Mouse (Mus musculus): Measurements from ENCODE around the gene H2-M10.2. TPM values are rescaled to one million over a fixed set of nuclear protein-coding genes. Genes with fewer than 3 reads are reported as not detected.

Gene H2-M10.2
- total RNA-seq (2021) = not detected
- long read RNA-seq, experiment 1 = 0 reads
- long read RNA-seq, experiment 2 = 0 reads

- DNase-seq = no peak
Observed at GRCm38 (mm10) chr17:36286390-36286789, at the start of gene H2-M10.2. TSS of gene H2-M10.2 (minus strand) at chr17:36286490.

DNA sequence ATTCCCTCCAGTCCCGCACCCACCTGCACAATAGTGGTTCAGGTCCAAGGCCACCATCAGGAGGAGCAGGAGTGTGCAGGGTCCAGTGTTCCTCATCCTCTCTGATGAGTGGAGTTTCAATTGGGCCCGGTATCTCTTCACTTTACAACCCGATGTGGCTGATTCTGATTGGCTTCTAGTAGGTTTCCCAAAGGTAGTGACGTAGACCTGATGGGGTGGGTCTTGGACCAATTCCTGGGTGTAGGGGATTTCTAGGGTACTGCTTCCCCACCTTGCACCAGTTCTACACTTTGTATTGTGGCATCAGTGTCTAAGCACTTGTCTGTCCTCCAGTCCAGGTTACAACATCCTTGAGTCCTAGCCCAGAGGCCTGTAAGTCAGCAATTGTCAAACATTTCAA lies 39.8 kb upstream of the H2-M10.2 start, which contains the start of gene H2-M10.1:
TSS of gene H2-M10.1 (minus strand) at position 101 of the 400 bp plus-strand sequence.
- DNase-seq = no peak

- no peak for DNase-seq
Observed at GRCm38 (mm10) chr17:36315689-36316253, 29.5 kb upstream of the H2-M10.2 start.

- DNase-seq = peak; percentile 8
Observed at GRCm38 (mm10) chr17:36315041-36315688, 28.9 kb upstream of the H2-M10.2 start.

GRCm38 (mm10) chr17:36314511-36314910 lies 28.2 kb upstream of the H2-M10.2 start:
- no peak for DNase-seq

DNA sequence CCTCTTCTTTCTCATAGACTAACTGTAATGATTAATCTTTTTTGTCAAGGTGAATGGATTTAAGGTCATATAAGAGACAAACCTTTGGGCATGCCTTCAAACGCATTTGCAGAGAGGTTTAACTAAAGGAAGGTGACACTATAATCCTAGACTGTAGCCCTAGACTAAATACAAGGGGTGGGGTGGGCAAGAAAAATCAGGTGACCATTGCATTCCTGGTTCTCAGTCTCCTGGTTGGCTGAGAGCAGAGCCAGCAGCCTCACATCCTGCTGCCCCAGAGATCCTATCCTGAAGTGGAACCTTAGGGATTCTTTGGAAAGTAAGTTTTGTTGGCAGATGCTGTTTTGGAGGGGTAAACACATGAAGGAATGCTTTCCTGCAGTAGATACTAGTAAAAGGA lies 23.0 kb upstream of the H2-M10.2 start:
- DNase-seq = no peak

- peak; percentile 61 for DNase-seq
Observed at GRCm38 (mm10) chr17:36308855-36309254, 22.6 kb upstream of the H2-M10.2 start.

DNA sequence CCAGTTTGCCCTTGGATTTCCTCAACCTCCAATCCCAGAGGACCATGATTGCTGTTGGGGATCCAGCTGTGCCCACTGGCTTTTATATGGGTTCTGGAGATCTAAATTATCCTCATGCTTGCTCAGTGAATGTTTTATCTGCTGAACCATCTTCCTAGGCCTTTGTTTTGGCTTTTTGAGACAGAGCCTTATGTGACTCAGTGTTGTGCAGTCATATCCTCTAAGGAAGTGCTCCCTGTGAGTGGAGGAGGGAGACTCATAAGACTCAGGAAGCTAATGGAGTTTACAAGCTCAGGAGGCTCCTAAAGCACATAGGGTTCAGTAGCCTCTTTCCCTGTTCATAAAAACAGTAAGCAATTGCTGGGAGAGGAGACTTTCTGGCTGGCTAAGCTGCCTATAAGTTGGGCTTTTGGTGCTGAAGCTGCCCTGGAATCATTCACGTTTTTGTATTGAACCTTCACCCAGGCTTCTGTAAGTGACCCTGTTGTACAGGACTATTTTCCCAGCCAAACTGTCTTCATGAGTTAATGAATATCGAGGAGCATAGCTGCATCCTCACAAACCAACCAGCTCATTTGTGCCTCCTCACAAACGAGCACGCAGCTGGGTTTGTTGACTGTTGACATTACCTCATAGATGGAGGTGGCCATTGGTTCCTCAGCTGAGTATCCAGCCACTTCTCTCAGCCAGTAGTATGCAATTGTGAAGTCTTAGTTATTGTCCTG lies 4.6 kb downstream of the H2-M10.2 start:
- DNase-seq = no peak

GRCm38 (mm10) chr17:36274776-36275175 lies 11.5 kb downstream of the H2-M10.2 start:
- no peak for DNase-seq

DNA sequence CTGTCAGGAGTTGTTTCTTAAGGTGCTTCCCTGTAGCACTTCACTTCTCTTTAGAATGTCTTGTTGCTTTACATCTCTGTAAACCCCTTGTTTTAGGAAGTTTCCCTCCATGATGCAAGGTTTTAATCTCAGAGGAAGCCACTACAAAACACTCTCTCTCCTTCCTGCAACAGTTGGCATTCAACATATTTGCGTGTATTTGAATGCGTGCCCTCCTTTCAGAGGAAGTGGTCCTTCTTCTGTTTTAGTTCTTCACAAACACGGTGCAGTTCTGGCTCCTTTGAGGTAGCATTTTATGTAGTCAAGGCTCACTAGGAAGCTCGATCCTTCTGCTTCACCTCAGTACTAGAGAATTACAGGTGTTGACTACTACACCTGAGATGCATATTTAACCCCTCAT lies 12.5 kb downstream of the H2-M10.2 start:
- DNase-seq = no peak

DNA sequence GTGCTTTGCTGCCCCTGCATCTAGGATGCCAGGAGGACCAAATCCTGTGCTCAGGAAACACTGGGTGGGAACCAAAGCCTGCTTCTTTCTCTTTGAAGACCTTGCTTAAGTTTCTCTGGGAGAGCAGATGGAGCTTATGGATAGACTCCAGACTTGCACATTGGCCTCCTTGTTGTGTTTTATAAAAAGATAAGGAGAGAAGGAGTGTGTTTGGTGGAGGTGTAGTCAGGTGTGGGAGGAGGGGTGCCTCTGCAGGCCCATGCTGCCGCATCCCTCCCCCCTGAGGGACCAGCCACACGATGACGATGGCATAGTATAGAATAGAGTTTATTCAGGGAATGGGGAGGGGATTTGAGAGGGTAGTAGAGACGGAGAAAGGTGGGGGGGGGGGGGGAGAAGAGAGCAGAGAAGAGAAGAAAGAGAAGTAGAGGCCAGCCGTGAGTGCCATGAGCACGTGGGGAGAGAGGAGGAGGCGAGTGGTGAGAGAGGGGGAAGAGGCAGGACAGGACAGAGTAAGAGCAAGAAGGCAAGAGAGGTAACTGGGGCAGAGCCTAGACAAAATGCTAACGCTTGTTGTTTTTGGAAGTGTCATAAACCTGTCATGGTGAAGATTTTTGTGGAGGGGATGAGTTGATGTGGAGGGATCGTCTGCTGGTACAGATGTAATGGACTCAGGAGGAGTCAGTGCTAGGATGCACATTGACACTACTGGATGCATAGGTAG lies 13.5 kb downstream of the H2-M10.2 start:
- DNase-seq = no peak

- DNase-seq = no peak
Observed at GRCm38 (mm10) chr17:36271586-36272256, 14.6 kb downstream of the H2-M10.2 start, which contains the start of gene Trim39. TSS of gene Trim39 (minus strand) at chr17:36272247.

- DNase-seq = peak; percentile 88
Observed at GRCm38 (mm10) chr17:36270956-36271585, 15.2 kb downstream of the H2-M10.2 start.

DNA sequence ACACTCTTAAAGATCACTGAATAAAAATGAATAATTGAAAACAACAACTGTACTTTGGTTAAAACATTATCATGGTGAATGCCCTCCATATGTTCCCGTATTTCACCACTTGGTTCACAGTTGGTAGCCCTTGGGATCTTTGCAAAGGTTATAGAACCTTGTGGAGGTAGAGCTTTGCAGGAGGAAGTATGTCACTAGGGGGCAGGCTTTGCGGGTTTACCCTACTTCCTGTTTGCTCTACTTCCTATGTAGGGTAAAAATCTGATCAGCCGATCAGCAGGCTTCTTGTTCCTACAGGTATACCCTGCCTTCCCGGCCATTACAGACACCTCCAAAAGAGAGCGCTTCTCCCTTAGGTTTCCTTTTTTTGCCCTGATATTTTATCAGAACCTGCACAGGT lies 20.5 kb downstream of the H2-M10.2 start:
- no peak for DNase-seq

DNA sequence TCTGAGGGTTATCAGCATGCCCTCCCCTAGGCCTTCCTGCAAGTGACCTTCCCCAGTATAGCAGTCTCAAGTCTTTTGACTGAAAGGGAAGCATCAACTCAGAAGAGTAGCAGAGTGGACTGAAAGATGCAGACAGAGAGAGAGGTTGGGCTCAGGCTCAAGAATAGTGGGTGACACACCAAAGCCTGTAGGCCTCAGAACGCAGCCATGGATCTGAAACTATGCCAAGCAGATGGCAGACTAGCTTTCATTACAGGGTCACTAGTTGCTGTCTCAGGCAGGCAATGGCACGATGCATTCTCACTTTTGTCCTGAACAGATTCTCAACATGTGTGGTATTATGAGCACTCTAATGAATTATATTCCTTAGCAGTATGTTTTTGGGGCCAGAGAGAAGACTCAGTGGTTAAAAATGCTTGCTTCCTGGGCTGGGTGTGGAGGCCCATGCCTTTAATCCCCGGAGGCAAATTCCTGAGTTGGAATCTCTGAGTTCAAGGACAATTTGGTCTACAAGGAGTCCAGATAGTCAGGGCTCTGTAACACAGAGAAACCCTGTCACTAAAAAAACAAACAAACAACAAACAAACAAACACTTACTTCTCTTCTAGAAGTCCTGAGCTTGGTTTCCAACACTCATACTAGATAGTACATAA lies 21.9 kb downstream of the H2-M10.2 start:
- DNase-seq = no peak

- DNase-seq = no peak
Observed at GRCm38 (mm10) chr17:36261511-36262166, 24.7 kb downstream of the H2-M10.2 start.

DNA sequence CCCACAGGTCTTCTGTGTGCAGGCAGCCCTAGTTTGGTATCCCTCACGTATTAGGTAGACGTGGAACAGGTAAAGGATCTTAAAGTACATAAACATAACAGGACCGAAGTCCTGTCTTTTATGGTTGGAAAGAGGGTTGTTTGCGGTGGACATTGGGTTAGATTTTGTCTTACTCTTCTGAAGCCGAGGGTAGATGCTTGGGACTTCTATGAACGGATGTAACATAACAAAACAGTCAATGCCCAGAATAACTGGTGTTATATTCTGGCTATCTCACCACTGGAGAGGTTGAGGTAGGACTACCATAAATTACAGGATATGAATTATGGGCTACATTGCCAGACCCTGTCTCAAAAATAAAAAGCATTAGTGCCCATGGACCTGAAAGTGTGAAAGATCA lies 28.3 kb downstream of the H2-M10.2 start, which contains the start of gene Rpp21:
TSS of gene Rpp21 (minus strand) at position 101 of the 400 bp plus-strand sequence.
- no peak for DNase-seq

- DNase-seq = peak; percentile 70
Observed at GRCm38 (mm10) chr17:36257241-36257947, 28.9 kb downstream of the H2-M10.2 start.

- no peak for DNase-seq
Observed at GRCm38 (mm10) chr17:36253087-36253600, 33.1 kb downstream of the H2-M10.2 start.
